Mouse (Mus musculus) heart, embryonic 10.5 days (tissue): ENCODE data around the gene Sdk1. TPM values are rescaled to one million over a fixed set of nuclear protein-coding genes. Genes with fewer than 3 reads are reported as not detected.

Source experiments
- DNase-seq: peaks from one replicate; pipeline ENCODE4 v3.0.0-alpha.2; 2017; ENCODE audit warnings: low spot score
- H3K27ac ChIP-seq: fragments of 300-500 bp; sonication (generic); 2 replicates; pipeline ENCODE4 v1.5.1; 2016; ENCODE audit warnings: mild to moderate bottlenecking
- H3K27me3 ChIP-seq: fragments of 300-500 bp; sonication (generic); 2 replicates; pipeline ENCODE4 v1.6.1; 2016; ENCODE audit warnings: mild to moderate bottlenecking; ENCODE audit not compliant: poor library complexity, insufficient read depth, severe bottlenecking
- H3K36me3 ChIP-seq: fragments of 300-500 bp; sonication (generic); 2 replicates; pipeline ENCODE4 v1.6.1; 2016; ENCODE audit warnings: mild to moderate bottlenecking, moderate library complexity
- H3K4me1 ChIP-seq: fragments of 300-500 bp; sonication (generic); 2 replicates; pipeline ENCODE4 v1.6.1; 2016; ENCODE audit warnings: mild to moderate bottlenecking
- H3K4me3 ChIP-seq: fragments of 300-500 bp; sonication (generic); 2 replicates; pipeline ENCODE4 v1.5.1; 2016; ENCODE audit warnings: mild to moderate bottlenecking, moderate library complexity
- H3K9me3 ChIP-seq: fragments of 300-500 bp; sonication (generic); 2 replicates; pipeline ENCODE4 v1.6.1; 2016; ENCODE audit warnings: mild to moderate bottlenecking, moderate library complexity
- WGBS: fragments of 180-500 bp; shearing (Covaris S2); methylation state at CpG from one replicate; pipeline ENCODE4 v1.1.7; 2016; 5-methylcytosine and 5-hydroxymethylcytosine counted together
- polyA plus RNA-seq: library from polyadenylated mRNA; unstranded; fragments of >200 nt; fragmentation: Nextera tagmentation; extraction: Ambion mirVana; gene quantifications from 2 replicates; pipeline ENCODE4 v1.2.1, GENCODE M21; 2016

Gene Sdk1
- polyA plus RNA-seq, 1 experiment from 2014 or later = 3.1 TPM

DNA sequence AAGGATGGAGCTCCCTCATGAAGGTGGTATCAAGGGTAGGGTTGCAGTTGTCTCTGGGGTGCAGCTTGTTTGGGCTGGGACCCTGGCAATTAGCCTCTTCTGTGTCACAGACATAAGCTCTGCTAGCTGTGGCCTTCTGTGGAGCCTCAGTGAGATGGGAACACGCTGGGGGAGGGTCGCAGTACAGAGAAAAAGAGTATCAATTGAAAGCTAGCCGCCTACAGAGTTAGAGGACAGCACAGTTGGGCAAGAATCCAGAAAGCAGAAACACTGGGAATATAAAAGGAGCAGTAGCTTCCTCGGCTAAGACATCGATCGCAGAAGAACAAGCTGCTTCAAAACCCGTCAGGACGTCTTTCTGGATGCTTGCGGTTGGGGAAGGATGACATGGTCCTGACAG is 795.2 kb downstream of the Sdk1 start:
- 91% methylated on average over 9 of the region's 9 CpGs for WGBS
- Histone ChIP-seq H3K27me3 (no peaks in the 10 kb centered on the region), H3K36me3 (peaks cover 31% of the 10 kb centered on the region; the same call in 1 of the 2 replicates), H3K27ac (no peak overlapping the region), H3K9me3 (no peaks in the 10 kb centered on the region), H3K4me1 (no peaks in the 10 kb centered on the region), H3K4me3 (no peak overlapping the region)
- DNase-seq = no peak

DNA sequence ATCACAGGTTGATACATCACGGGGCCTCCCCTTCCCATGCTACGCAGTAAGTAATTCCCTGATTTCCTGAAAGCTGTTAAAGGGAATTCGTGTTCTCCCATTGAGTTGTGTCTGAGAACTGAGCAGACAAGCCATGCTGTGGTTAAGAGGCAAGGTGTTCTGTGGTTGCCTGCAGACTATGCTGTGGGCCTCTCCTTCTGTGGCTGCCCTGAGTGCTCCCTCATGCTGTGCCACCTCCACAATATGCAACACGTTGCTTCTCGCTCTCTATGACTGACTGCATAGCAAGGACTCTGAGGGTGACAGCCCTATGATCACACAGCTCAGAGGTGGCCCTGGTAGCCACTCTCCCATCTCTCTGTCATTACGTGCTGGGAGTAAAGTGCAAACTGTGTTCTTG is 797.9 kb downstream of the Sdk1 start:
- no peak for DNase-seq
- Histone ChIP-seq H3K4me1 (no peaks in the 10 kb centered on the region), H3K9me3 (no peaks in the 10 kb centered on the region), H3K36me3 (peaks cover 26% of the 10 kb centered on the region; the same call in 1 of the 2 replicates), H3K27me3 (no peaks in the 10 kb centered on the region), H3K27ac (no peak overlapping the region), H3K4me3 (no peak overlapping the region)
- 81% methylated on average over 6 of the region's 6 CpGs for WGBS

DNA sequence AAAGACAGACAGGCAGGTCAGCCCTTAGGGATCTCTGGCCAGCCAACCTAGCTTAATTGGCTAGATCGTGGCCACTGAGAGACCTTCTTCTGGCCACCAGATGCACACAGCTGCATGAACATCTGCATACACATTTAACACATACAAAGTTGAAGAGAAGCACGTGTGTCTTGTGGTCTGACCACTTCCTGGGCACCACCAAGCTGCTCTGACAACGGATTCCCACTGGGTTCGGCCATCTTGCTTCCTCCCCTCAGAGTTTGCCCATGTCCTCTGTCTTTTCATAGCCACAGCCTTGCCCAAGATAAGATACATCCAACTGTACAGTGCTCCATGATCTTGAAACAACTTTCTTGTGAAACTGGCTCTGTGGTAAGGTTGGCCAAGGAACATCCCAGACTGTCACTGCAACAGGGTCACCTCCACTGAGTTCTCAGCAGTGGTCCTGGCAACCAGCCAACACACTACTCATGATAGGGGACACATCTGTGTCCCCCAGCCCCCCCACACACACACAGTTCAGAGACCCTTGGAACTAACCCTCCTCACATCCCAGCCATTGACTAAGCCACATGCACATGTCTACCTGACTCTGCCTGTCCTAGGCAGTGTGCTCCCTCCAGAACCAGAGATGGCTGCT is 798.7 kb downstream of the Sdk1 start:
- no peak overlapping the region for H3K4me3 ChIP-seq
- H3K27ac ChIP-seq = no peak overlapping the region
- no peaks in the 10 kb centered on the region for H3K27me3 ChIP-seq
- peaks cover 24% of the 10 kb centered on the region; the same call in 1 of the 2 replicates for H3K36me3 ChIP-seq
- H3K9me3 ChIP-seq = no peaks in the 10 kb centered on the region
- H3K4me1 ChIP-seq = no peaks in the 10 kb centered on the region
- 83% methylated on average over 4 of the region's 4 CpGs for WGBS
- no peak for DNase-seq

DNA sequence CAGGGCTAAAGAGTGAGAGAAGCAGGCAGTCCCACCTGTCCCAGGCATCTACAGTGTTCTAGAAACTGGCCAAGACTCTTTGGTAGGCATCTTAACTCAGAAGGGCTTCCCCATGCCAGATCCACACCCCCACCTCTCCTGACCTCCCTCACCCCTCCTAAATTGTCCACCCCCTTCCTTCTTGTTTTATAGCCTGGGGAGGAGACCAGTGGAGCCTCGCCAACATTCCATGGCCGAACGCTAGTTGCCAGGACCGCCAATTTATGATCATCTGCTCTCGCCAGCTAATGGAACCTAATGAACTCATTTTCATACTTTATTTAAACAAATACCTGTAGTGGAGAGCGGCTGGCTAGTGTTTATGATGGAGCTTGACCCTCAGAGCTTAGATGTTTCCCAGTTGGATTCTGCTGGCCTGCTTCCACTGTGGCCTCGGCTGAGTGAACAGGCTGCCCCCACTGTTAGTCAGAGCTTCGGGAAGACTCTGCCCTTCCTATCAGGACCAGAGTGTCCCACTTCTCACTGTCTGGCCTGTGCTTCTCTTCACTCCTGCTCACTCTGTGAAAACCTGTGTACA is 800.0 kb downstream of the Sdk1 start:
- Histone ChIP-seq H3K9me3 (no peaks in the 10 kb centered on the region), H3K27me3 (no peaks in the 10 kb centered on the region), H3K4me3 (no peak overlapping the region), H3K4me1 (no peaks in the 10 kb centered on the region), H3K36me3 (peaks cover 31% of the 10 kb centered on the region), H3K27ac (no peak overlapping the region)
- 87% methylated on average over 8 of the region's 8 CpGs for WGBS
- no peak for DNase-seq

GRCm38 (mm10) chr5:142061781-142062180 is 820.5 kb downstream of the Sdk1 start:
- no peaks in the 10 kb centered on the region for H3K4me1 ChIP-seq
- no peak overlapping the region for H3K4me3 ChIP-seq
- DNase-seq = no peak
- H3K27me3 ChIP-seq = no peaks in the 10 kb centered on the region
- H3K9me3 ChIP-seq = peaks cover 4% of the 10 kb centered on the region; the same call in 1 of the 2 replicates
- 78% methylated on average over 4 of the region's 4 CpGs for WGBS
- peaks cover 29% of the 10 kb centered on the region for H3K36me3 ChIP-seq
- H3K27ac ChIP-seq = no peak overlapping the region

DNA sequence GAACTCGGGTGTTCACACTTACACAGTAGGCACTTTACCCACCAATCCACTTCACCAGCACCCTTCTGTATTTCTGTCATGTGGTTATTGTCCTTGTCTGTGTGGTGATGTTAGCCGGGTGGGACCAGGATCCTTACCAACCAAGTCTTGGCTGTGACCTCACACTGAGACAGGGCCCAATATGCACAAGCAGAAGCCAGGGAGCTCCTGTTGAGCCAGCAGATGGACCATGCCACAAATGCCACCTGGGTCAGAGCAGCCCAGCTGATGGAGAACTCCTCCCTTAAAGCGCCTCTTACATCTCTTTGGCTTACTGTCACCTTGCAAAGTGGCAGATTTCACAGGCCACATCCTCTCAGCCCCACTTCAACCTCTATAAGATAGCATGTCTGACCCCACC is 830.0 kb downstream of the Sdk1 start:
- peaks cover 8% of the 10 kb centered on the region; the same call in 1 of the 2 replicates for H3K9me3 ChIP-seq
- no peaks in the 10 kb centered on the region for H3K4me1 ChIP-seq
- peaks cover 10% of the 10 kb centered on the region; the same call in 1 of the 2 replicates for H3K36me3 ChIP-seq
- no peaks in the 10 kb centered on the region for H3K27me3 ChIP-seq
- H3K27ac ChIP-seq = no peak overlapping the region
- WGBS = 91% methylated on average over 3 of the region's 3 CpGs
- no peak for DNase-seq
- H3K4me3 ChIP-seq = no peak overlapping the region

- H3K4me3 ChIP-seq = no peak overlapping the region
- no peaks in the 10 kb centered on the region for H3K4me1 ChIP-seq
- 78% methylated on average over 3 of the region's 3 CpGs for WGBS
- no peaks in the 10 kb centered on the region for H3K27me3 ChIP-seq
- H3K27ac ChIP-seq = no peak overlapping the region
- H3K36me3 ChIP-seq = peaks cover 10% of the 10 kb centered on the region; the same call in 1 of the 2 replicates
- no peak for DNase-seq
- H3K9me3 ChIP-seq = peaks cover 8% of the 10 kb centered on the region; the same call in 1 of the 2 replicates
Measured at GRCm38 (mm10) chr5:142073901-142074300, 832.6 kb downstream of the Sdk1 start.

- Histone ChIP-seq H3K4me1 (no peaks in the 10 kb centered on the region), H3K9me3 (0 out of 2 replicates have a peak, but pooled peaks cover 3% of the 10 kb centered on the region), H3K4me3 (no peak overlapping the region), H3K27ac (no peak overlapping the region), H3K27me3 (no peaks in the 10 kb centered on the region), H3K36me3 (0 out of 2 replicates have a peak, but pooled peaks cover 5% of the 10 kb centered on the region)
- no peak for DNase-seq
- WGBS = 49% methylated on average over 13 of the region's 13 CpGs
Measured at GRCm38 (mm10) chr5:142074561-142075500, 833.5 kb downstream of the Sdk1 start.

DNA sequence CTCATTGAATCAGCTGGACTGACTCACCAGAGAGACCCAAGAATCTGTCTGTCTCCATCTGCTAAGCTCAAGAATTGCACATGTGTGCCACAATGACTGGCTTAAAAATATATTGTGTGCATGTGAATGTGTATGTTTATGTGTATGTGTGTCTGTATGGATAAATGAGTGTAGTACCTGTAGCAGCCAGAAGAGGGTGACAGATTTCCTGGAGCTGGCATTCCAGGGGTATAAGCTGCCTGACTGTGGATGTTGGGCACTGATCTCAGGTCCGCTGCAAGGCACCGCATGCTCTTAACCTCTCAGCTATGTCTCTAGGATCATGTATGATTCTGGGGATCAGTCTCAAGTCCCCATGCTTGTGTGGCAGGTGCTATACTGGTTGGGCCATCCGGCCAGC is 839.4 kb downstream of the Sdk1 start:
- no peak for DNase-seq
- WGBS = 96% methylated on average over 3 of the region's 3 CpGs
- H3K4me1 ChIP-seq = no peaks in the 10 kb centered on the region
- no peaks in the 10 kb centered on the region for H3K27me3 ChIP-seq
- H3K4me3 ChIP-seq = no peak overlapping the region
- H3K9me3 ChIP-seq = no peaks in the 10 kb centered on the region
- H3K36me3 ChIP-seq = peaks cover 17% of the 10 kb centered on the region
- no peak overlapping the region for H3K27ac ChIP-seq

DNA sequence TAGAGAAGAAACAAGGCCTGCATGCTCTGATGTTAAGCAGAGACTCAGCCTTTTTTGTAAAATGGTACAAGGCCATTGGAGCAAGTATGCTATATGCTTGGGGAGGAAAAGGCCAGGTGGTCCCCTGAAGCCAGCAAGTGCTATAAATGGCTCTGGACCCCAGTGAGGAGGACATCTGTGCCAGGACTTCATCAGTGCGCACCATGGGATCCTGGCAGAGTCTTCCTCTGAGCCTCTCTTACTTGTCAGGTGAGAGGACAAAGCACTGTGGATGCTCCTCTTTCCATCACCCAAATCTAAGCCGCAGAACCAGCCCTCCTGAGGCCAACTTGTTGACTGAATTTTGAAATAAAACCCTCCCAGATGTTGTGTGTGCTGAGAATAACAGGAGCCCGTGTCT is 839.8 kb downstream of the Sdk1 start:
- Histone ChIP-seq H3K4me3 (no peak overlapping the region), H3K27me3 (no peaks in the 10 kb centered on the region), H3K36me3 (peaks cover 18% of the 10 kb centered on the region), H3K4me1 (no peaks in the 10 kb centered on the region), H3K9me3 (no peaks in the 10 kb centered on the region), H3K27ac (no peak overlapping the region)
- 84% methylated on average over 3 of the region's 3 CpGs for WGBS
- DNase-seq = no peak

GRCm38 (mm10) chr5:142096377-142096841 is 855.1 kb downstream of the Sdk1 start:
- no peak for DNase-seq
- Histone ChIP-seq H3K27ac (no peak overlapping the region), H3K27me3 (no peaks in the 10 kb centered on the region), H3K4me1 (no peaks in the 10 kb centered on the region), H3K9me3 (no peaks in the 10 kb centered on the region), H3K4me3 (no peak overlapping the region), H3K36me3 (peaks cover 11% of the 10 kb centered on the region)
- 85% methylated on average over 11 of the region's 11 CpGs for WGBS

DNA sequence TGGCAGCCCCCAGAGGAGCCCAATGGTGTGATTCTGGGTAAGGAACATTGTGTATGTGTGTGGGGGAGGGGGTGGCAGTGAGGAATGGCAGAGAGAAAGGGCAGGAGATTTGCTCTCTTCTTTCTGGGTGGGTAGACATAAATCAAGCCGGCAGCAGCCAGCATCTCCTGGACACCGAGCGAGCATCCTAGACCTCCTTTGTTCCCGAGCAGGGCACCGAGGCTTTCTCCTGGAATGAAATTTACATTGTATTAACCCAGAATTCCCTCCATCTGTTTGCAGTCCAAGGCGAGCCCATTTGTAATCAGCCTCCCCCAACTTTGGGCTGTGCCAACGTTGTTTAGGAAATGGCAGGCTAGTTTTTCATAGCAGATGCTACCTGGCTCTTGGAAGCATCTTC is 858.9 kb downstream of the Sdk1 start:
- H3K27ac ChIP-seq = no peak overlapping the region
- no peaks in the 10 kb centered on the region for H3K9me3 ChIP-seq
- WGBS = 82% methylated on average over 7 of the region's 7 CpGs
- H3K27me3 ChIP-seq = no peaks in the 10 kb centered on the region
- DNase-seq = no peak
- H3K36me3 ChIP-seq = peaks cover 17% of the 10 kb centered on the region
- H3K4me1 ChIP-seq = no peaks in the 10 kb centered on the region
- no peak overlapping the region for H3K4me3 ChIP-seq

GRCm38 (mm10) chr5:142107434-142107833 is 866.1 kb downstream of the Sdk1 start:
- H3K4me3 ChIP-seq = no peak overlapping the region
- 0 out of 2 replicates have a peak, but pooled peaks cover 2% of the 10 kb centered on the region for H3K36me3 ChIP-seq
- whole genome bisulfite sequencing = 82% methylated on average over 11 of the region's 11 CpGs
- H3K4me1 ChIP-seq = no peaks in the 10 kb centered on the region
- no peaks in the 10 kb centered on the region for H3K9me3 ChIP-seq
- H3K27me3 ChIP-seq = no peaks in the 10 kb centered on the region
- H3K27ac ChIP-seq = no peak overlapping the region
- no peak for DNase-seq
